Mouse (Mus musculus): ENCODE results near the gene Tsnaxip1. TPM values are rescaled to one million over a fixed set of nuclear protein-coding genes. Genes with fewer than 3 reads are reported as not detected.

The Tsnaxip1 gene
- polyA plus RNA-seq, 1 experiment from 2014 or later, result 0.24 TPM

DNA sequence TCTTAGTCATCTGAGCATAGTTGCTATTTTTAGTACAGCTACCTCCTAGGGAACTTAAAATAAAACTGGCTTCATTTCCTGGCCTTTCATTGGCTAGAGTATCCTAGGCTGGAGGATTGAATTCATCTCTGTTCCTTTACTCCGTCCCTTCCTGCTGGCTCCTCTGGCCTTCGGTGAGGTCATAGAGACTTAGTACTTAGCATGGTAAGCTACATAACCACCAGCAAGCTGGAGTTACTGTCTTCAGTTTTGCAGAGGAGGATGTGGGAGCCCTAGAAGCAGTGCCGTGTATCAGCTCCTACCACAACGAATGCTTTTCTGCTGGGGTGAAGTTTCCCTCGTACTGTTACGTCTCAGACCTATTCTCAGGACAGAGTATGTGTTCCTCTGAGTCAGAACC lies 46.8 kb downstream of the Tsnaxip1 start:
- no peak overlapping the region for H3K9ac ChIP-seq
- H3K36me3 ChIP-seq, result peaks cover 80% of the 10 kb centered on the region
- no peak overlapping the region for H3K27ac ChIP-seq
- H3K27me3 ChIP-seq, result no peaks in the 10 kb centered on the region
- no peak overlapping the region for H3K4me2 ChIP-seq
- H3K4me1 ChIP-seq, result no peaks in the 10 kb centered on the region
- H3K9me3 ChIP-seq, result no peaks in the 10 kb centered on the region
- 88% methylated on average over 6 of the region's 6 CpGs for WGBS
- no peak overlapping the region for H3K4me3 ChIP-seq
- no peak for ATAC-seq (ENCODE audit: insufficient number of reproducible peaks, insufficient read depth, low FRiP score, low TSS enrichment, low read depth)

DNA sequence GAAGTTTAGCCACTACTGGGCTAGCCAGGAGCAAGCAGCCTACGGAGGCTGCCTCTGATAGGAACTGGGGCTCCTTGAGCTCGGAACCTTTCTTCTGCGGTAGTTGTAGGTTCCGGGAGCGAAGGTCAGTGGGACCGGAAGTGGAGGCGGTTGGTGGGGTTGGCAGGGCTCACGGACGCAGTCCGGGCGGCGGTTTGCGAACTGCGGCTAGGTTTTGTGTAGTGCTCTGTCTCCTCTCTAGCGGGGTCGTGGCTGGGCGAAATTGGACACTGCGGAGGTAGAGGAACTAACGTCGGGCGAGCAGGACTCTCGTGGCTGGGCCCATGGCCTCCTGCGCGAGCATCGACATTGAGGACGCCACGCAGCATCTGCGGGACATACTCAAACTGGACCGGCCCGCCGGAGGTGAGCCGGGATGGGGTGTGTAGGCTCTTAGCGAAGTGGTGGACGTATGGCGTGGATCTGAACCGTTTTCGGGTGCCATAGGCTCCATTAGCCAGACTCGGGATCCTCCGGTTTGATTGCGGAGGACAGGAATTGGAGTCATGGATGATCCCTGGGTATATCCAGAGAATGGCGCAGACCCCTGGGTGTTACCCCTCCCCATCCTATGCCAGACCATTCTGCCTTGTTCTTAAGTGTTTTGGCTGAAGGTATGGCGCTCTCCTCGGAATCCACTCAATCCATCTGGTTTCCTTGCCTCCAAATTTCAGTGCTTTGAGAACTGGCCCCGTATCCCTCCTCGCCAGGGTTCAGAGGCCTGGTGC lies 53.4 kb downstream of the Tsnaxip1 start, which contains the start of gene Edc4:
Edc4 (plus strand) TSS at position 128 of the 767 bp plus-strand sequence.
- ATAC-seq (ENCODE audit: insufficient number of reproducible peaks, insufficient read depth, low FRiP score, low TSS enrichment, low read depth), result peak; percentile 68
- Histone ChIP-seq H3K9me3 (no peaks in the 10 kb centered on the region), H3K9ac (peak within 1 kb of the TSS; percentile 89), H3K4me1 (peaks cover 30% of the 10 kb centered on the region), H3K4me3 (peak within 1 kb of the TSS; percentile 80), H3K27ac (peak within 1 kb of the TSS; percentile 34), H3K4me2 (peak within 1 kb of the TSS; percentile 92), H3K27me3 (no peaks in the 10 kb centered on the region), H3K36me3 (peaks cover 56% of the 10 kb centered on the region)
- under 1% methylated on average over 45 of the region's 45 CpGs for WGBS

DNA sequence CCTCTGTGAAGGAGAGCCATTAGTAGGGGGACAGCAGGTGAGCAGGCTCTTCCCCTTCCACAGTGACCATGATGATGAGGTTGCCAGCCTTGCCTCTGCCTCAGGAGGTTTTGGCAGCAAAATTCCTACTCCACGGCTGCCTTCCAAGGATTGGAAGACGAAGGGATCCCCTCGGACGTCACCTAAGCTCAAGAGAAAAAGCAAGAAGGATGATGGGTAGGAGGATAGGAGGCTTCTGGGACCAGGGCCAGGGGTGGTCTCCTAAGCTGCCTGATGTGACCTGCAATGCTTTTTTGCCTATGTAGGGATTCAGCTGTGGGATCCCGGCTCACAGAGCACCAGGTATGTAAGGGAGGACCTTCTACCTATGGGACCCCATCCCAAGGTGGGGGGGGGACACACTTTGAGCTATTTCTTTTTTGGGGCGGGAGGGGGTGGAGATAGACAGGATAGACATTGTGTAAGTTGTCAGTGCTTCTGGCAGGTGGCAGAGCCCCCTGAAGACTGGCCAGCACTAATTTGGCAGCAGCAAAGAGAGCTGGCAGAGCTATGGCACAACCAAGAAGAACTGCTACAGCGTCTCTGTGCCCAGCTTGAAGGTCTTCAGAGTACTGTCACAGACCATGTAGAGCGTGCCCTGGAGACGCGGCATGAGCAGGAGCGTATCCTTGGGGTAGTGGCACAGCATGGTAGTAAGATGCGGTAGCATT lies 62.4 kb downstream of the Tsnaxip1 start:
- Histone ChIP-seq H3K27ac (no peak overlapping the region), H3K9ac (no peak overlapping the region), H3K4me1 (peaks cover 6% of the 10 kb centered on the region), H3K36me3 (peaks cover 87% of the 10 kb centered on the region), H3K9me3 (no peaks in the 10 kb centered on the region), H3K4me2 (no peak overlapping the region), H3K27me3 (no peaks in the 10 kb centered on the region), H3K4me3 (no peak overlapping the region)
- WGBS, result 91% methylated on average over 12 of the region's 12 CpGs
- ATAC-seq (ENCODE audit: insufficient number of reproducible peaks, insufficient read depth, low FRiP score, low TSS enrichment, low read depth), result no peak

DNA sequence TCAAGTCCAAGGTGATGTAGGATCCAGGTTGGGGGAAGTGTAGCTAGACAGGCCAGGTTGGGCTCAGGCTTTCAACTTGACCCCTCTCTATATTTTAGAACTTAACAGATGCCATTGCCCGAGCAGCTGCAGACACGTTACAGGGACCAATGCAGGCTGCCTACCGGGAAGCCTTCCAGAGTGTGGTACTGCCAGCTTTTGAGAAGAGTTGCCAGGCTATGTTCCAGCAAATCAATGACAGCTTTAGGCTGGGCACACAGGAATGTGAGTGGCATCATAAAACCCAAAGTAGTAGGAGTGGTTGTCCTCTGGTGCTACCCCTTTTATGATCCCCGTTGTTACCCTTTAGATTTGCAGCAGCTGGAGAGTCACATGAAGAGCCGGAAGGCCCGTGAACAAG lies 63.3 kb downstream of the Tsnaxip1 start:
- no peak overlapping the region for H3K9ac ChIP-seq
- peaks cover 6% of the 10 kb centered on the region for H3K4me1 ChIP-seq
- no peak overlapping the region for H3K4me3 ChIP-seq
- H3K9me3 ChIP-seq, result no peaks in the 10 kb centered on the region
- no peak for ATAC-seq (ENCODE audit: insufficient number of reproducible peaks, insufficient read depth, low FRiP score, low TSS enrichment, low read depth)
- 93% methylated on average over 6 of the region's 6 CpGs for WGBS
- H3K4me2 ChIP-seq, result no peak overlapping the region
- no peak overlapping the region for H3K27ac ChIP-seq
- peaks cover 84% of the 10 kb centered on the region for H3K36me3 ChIP-seq
- H3K27me3 ChIP-seq, result no peaks in the 10 kb centered on the region

DNA sequence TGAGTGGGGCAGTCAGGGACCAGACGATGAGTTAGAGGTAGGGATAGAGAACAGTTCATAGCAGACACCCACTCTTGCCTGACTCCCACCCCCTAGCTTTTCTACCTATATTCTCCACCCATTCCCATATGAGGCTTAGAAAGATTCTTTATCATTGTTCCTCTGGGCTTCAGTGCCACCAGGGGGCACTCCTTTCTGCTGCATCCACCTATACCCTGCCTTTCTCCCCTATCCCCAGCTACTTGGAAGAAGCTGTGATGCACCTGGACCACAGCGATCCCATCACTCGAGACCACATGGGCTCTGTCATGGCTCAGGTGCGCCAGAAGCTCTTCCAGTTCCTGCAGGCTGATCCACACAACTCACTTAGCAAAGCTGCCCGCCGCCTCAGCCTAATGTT lies 64.9 kb downstream of the Tsnaxip1 start:
- Histone ChIP-seq H3K27ac (no peak overlapping the region), H3K9ac (no peak overlapping the region), H3K4me3 (no peak overlapping the region), H3K36me3 (peaks cover 68% of the 10 kb centered on the region), H3K4me2 (no peak overlapping the region), H3K9me3 (no peaks in the 10 kb centered on the region), H3K27me3 (no peaks in the 10 kb centered on the region), H3K4me1 (peaks cover 6% of the 10 kb centered on the region)
- 89% methylated on average over 6 of the region's 6 CpGs for WGBS
- no peak for ATAC-seq (ENCODE audit: insufficient number of reproducible peaks, insufficient read depth, low FRiP score, low TSS enrichment, low read depth)

DNA sequence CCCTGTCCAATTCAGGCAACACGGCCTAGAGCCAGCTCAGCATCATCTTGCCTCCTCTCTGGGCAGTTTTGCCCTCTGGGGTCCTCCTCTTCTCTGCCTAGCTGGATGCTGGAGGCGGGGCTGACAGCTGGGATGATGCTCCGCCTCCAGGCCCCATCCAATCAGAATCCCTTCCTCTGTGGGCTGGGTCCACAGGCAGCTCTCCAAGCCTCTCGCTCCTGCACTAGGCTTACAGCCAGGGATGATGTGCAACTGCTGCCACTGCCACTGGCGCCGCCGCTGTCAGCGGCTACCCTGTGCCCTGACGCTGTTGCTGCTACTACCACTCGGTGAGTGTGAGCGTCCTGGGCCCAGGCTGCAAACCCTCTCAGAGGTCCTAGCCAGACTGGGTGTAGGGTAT lies 65.8 kb downstream of the Tsnaxip1 start, which contains the start of gene Nrn1l:
Nrn1l (plus strand) TSS at position 229 of the 400 bp plus-strand sequence.
- Histone ChIP-seq H3K27me3 (no peaks in the 10 kb centered on the region), H3K4me1 (peaks cover 6% of the 10 kb centered on the region), H3K9me3 (no peaks in the 10 kb centered on the region), H3K36me3 (peaks cover 59% of the 10 kb centered on the region), H3K27ac (0 out of 2 replicates have a peak within 1 kb of the TSS, but pooled peaks have one; percentile 22), H3K9ac (peak within 1 kb of the TSS; percentile 57), H3K4me3 (peak within 1 kb of the TSS; percentile 17; the same call in 1 of the 2 replicates), H3K4me2 (peak within 1 kb of the TSS; percentile 45)
- WGBS, result 4% methylated on average over 11 of the region's 11 CpGs
- ATAC-seq (ENCODE audit: insufficient number of reproducible peaks, insufficient read depth, low FRiP score, low TSS enrichment, low read depth), result peak; percentile 68

Other genes with a start within 250 kb of the Tsnaxip1 start
- gene Ripor1, start 222.5 kb upstream of the Tsnaxip1 start, polyA plus RNA-seq (2015; fragmentation: Nextera tagmentation; extraction: Ambion mirVana), result 18.6 and 18.7 TPM in 2 replicates
- 136 and 146 TPM in 2 replicates for gene Ctcf, start 191.2 kb upstream of the Tsnaxip1 start, polyA plus RNA-seq (2015; fragmentation: Nextera tagmentation; extraction: Ambion mirVana)
- 0.90 and 2.1 TPM in 2 replicates for gene Agrp, start 190.3 kb upstream of the Tsnaxip1 start, polyA plus RNA-seq (2015; fragmentation: Nextera tagmentation; extraction: Ambion mirVana)
- 0.61 and 0.84 TPM in 2 replicates for gene Carmil2, start 141.5 kb upstream of the Tsnaxip1 start, polyA plus RNA-seq (2015; fragmentation: Nextera tagmentation; extraction: Ambion mirVana)
- gene Acd, start 126.6 kb upstream of the Tsnaxip1 start, polyA plus RNA-seq (2015; fragmentation: Nextera tagmentation; extraction: Ambion mirVana), result 72.3 and 84.3 TPM in 2 replicates
- 18.9 and 21.5 TPM in 2 replicates for gene Pard6a, start 126.6 kb upstream of the Tsnaxip1 start, polyA plus RNA-seq (2015; fragmentation: Nextera tagmentation; extraction: Ambion mirVana)
- 0.25 and 0.36 TPM in 2 replicates for gene 4933405L10Rik, start 120.1 kb upstream of the Tsnaxip1 start, polyA plus RNA-seq (2015; fragmentation: Nextera tagmentation; extraction: Ambion mirVana)
- 28.6 and 34.5 TPM in 2 replicates for gene Enkd1, start 119.5 kb upstream of the Tsnaxip1 start, polyA plus RNA-seq (2015; fragmentation: Nextera tagmentation; extraction: Ambion mirVana)
- gene Gfod2, start 69.1 kb upstream of the Tsnaxip1 start, polyA plus RNA-seq (2015; fragmentation: Nextera tagmentation; extraction: Ambion mirVana), result 26.0 and 27.5 TPM in 2 replicates
- 15.1 and 17.8 TPM in 2 replicates for gene Ranbp10, start 381 bp upstream of the Tsnaxip1 start, polyA plus RNA-seq (2015; fragmentation: Nextera tagmentation; extraction: Ambion mirVana)
- gene Cenpt, start 25.5 kb downstream of the Tsnaxip1 start, polyA plus RNA-seq (2015; fragmentation: Nextera tagmentation; extraction: Ambion mirVana), result 56.0 and 58.7 TPM in 2 replicates
- 73.5 and 77.5 TPM in 2 replicates for gene Thap11, start 27.4 kb downstream of the Tsnaxip1 start, polyA plus RNA-seq (2015; fragmentation: Nextera tagmentation; extraction: Ambion mirVana)
- gene Nutf2, start 32.8 kb downstream of the Tsnaxip1 start, polyA plus RNA-seq (2015; fragmentation: Nextera tagmentation; extraction: Ambion mirVana), result 191 and 275 TPM in 2 replicates
- gene Edc4, start 53.1 kb downstream of the Tsnaxip1 start, polyA plus RNA-seq (2015; fragmentation: Nextera tagmentation; extraction: Ambion mirVana), result 54.1 and 58.3 TPM in 2 replicates
- gene Nrn1l, start 65.8 kb downstream of the Tsnaxip1 start, polyA plus RNA-seq (2015; fragmentation: Nextera tagmentation; extraction: Ambion mirVana), result 0.51 and 0.77 TPM in 2 replicates
- 43.0 and 43.2 TPM in 2 replicates for gene Pskh1, start 72.7 kb downstream of the Tsnaxip1 start, polyA plus RNA-seq (2015; fragmentation: Nextera tagmentation; extraction: Ambion mirVana)
- 1.3 and 1.8 TPM in 2 replicates for gene Ctrl, start 106.1 kb downstream of the Tsnaxip1 start, polyA plus RNA-seq (2015; fragmentation: Nextera tagmentation; extraction: Ambion mirVana)
- gene Psmb10, start 110.7 kb downstream of the Tsnaxip1 start, polyA plus RNA-seq (2015; fragmentation: Nextera tagmentation; extraction: Ambion mirVana), result 28.6 and 29.0 TPM in 2 replicates
- gene Lcat, start 115.7 kb downstream of the Tsnaxip1 start, polyA plus RNA-seq (2015; fragmentation: Nextera tagmentation; extraction: Ambion mirVana), result 2.8 and 5.6 TPM in 2 replicates
- 48.3 and 56.8 TPM in 2 replicates for gene Slc12a4, start 138.4 kb downstream of the Tsnaxip1 start, polyA plus RNA-seq (2015; fragmentation: Nextera tagmentation; extraction: Ambion mirVana)
- gene Dpep3, start 151.7 kb downstream of the Tsnaxip1 start, polyA plus RNA-seq (2015; fragmentation: Nextera tagmentation; extraction: Ambion mirVana), result not detected in 2 replicates
- 26.7 and 27.9 TPM in 2 replicates for gene Dus2, start 163.6 kb downstream of the Tsnaxip1 start, polyA plus RNA-seq (2015; fragmentation: Nextera tagmentation; extraction: Ambion mirVana)
- not detected in 2 replicates for gene Dpep2nb, start 178.2 kb downstream of the Tsnaxip1 start, polyA plus RNA-seq (2015; fragmentation: Nextera tagmentation; extraction: Ambion mirVana)
- 18.1 and 18.8 TPM in 2 replicates for gene Ddx28, start 184.2 kb downstream of the Tsnaxip1 start, polyA plus RNA-seq (2015; fragmentation: Nextera tagmentation; extraction: Ambion mirVana)
- gene Nfatc3, start 231.1 kb downstream of the Tsnaxip1 start, polyA plus RNA-seq (2015; fragmentation: Nextera tagmentation; extraction: Ambion mirVana), result 9.6 and 10.1 TPM in 2 replicates